Mouse (Mus musculus) cerebellum, adult 2 months (tissue): ENCODE data around the gene Kin. TPM values are rescaled to one million over a fixed set of nuclear protein-coding genes. Genes with fewer than 3 reads are reported as not detected.

Source experiments
- DNase-seq, 2 experiments: peaks; one replicate each; pipeline ENCODE4 v3.0.0; 2021
- H3K27ac ChIP-seq: fragments of 200-500 bp; 2 replicates; pipeline ENCODE4 v1.5.1; 2012; ENCODE audit warnings: low read length, control low read depth, inconsistent platforms; ENCODE audit not compliant: insufficient read depth
- H3K27me3 ChIP-seq: fragments of 200-500 bp; 2 replicates; pipeline ENCODE4 v1.6.1; 2012; ENCODE audit warnings: inconsistent platforms, mild to moderate bottlenecking, low read length, moderate library complexity; ENCODE audit not compliant: control insufficient read depth, insufficient read depth
- H3K4me1 ChIP-seq: fragments of 200-500 bp; 2 replicates; pipeline ENCODE4 v1.6.1; 2011; ENCODE audit warnings: low read length; ENCODE audit not compliant: control insufficient read depth, insufficient read depth
- H3K4me3 ChIP-seq: fragments of 200-500 bp; replicated peaks from 2 replicates; pipeline ENCODE3; 2011; ENCODE audit warnings: mild to moderate bottlenecking, low read depth, low read length, control low read depth; ENCODE audit not compliant: insufficient read depth
- CTCF ChIP-seq: fragments of 200-500 bp; IDR thresholded peaks from 2 replicates; pipeline ENCODE4 v1.5.1; 2011; ENCODE audit warnings: low read depth, mild to moderate bottlenecking, control low read depth, low read length, moderate library complexity, borderline replicate concordance; ENCODE audit not compliant: insufficient read depth
- POLR2A ChIP-seq: fragments of 200-500 bp; IDR thresholded peaks from 2 replicates; pipeline ENCODE4 v1.6.1; 2011; ENCODE audit warnings: low read length, control low read depth, borderline replicate concordance; ENCODE audit not compliant: insufficient read depth
- WGBS: fragments of 180-500 bp; shearing (Covaris S2); methylation state at CpG from one replicate; pipeline ENCODE4 v1.1.7; 2018; 5-methylcytosine and 5-hydroxymethylcytosine counted together
- polyA plus RNA-seq: library from polyadenylated mRNA; depleted of rRNA; stranded (reverse); fragments of >200 nt; gene quantifications from 2 replicates; pipeline ENCODE4 v1.2.3, GENCODE M21; 2012

Gene Kin
- polyA plus RNA-seq, 1 experiment, result 14.8 TPM

- H3K27me3 ChIP-seq, result no peaks in the 10 kb centered on the region
- no peak for TF ChIP-seq CTCF
- TF ChIP-seq POLR2A, result no peak
- DNase-seq, result no peak
- no peak overlapping the region for H3K27ac ChIP-seq
- no peak overlapping the region for H3K4me3 ChIP-seq
- H3K4me1 ChIP-seq, result no peaks in the 10 kb centered on the region
- WGBS, result 87% methylated on average over 5 of the region's 5 CpGs
These were observed 21.6 kb upstream of the Kin start for GRCm38 (mm10) chr2:10058836-10059235.

GRCm38 (mm10) chr2:10071751-10072150 is 8.6 kb upstream of the Kin start:
- H3K4me1 ChIP-seq, result peaks cover 18% of the 10 kb centered on the region
- H3K27me3 ChIP-seq, result no peaks in the 10 kb centered on the region
- no peak overlapping the region for H3K27ac ChIP-seq
- no peak overlapping the region for H3K4me3 ChIP-seq
- TF ChIP-seq POLR2A (no peak), CTCF (no peak)
- DNase-seq, result no peak
- WGBS, result 79% methylated on average over 7 of the region's 7 CpGs

GRCm38 (mm10) chr2:10074470-10074869 is 5.9 kb upstream of the Kin start:
- Histone ChIP-seq H3K27me3 (no peaks in the 10 kb centered on the region), H3K27ac (no peak overlapping the region), H3K4me3 (no peak overlapping the region), H3K4me1 (peaks cover 25% of the 10 kb centered on the region)
- DNase-seq, result no peak
- TF ChIP-seq POLR2A, result no peak
- no peak for TF ChIP-seq CTCF
- WGBS, result 72% methylated on average over 7 of the region's 7 CpGs

- H3K27ac ChIP-seq, result no peak overlapping the region
- WGBS, result 63% methylated on average over 8 of the region's 8 CpGs
- TF ChIP-seq CTCF (no peak), POLR2A (no peak)
These were observed 3.7 kb upstream of the Kin start for GRCm38 (mm10) chr2:10076675-10077074.

GRCm38 (mm10) chr2:10079745-10080309 is 566 bp upstream of the Kin start:
- TF ChIP-seq CTCF (no peak), POLR2A (no peak)
- DNase-seq, result no peak
- Histone ChIP-seq H3K27ac (peak overlapping the region; percentile 95), H3K27me3 (no peaks in the 10 kb centered on the region), H3K4me1 (peaks cover 21% of the 10 kb centered on the region), H3K4me3 (peak overlapping the region; percentile 68)
- WGBS, result under 1% methylated on average over 28 of the region's 28 CpGs

More at GRCm38 (mm10) chr2:10076675-10077074, 3.7 kb upstream of the Kin start:
- Histone ChIP-seq H3K4me1 (peaks cover 29% of the 10 kb centered on the region), H3K27me3 (no peaks in the 10 kb centered on the region), H3K4me3 (no peak overlapping the region)
- no peak for DNase-seq

- H3K27me3 ChIP-seq, result no peaks in the 10 kb centered on the region
- DNase-seq, result no peak
These were observed 1.2 kb downstream of the Kin start for GRCm38 (mm10) chr2:10081453-10082080.

GRCm38 (mm10) chr2:10082737-10083136 is 2.3 kb downstream of the Kin start:
- 77% methylated on average over 1 of the region's 1 CpGs for WGBS
- no peak for TF ChIP-seq CTCF
- no peak for TF ChIP-seq POLR2A
- Histone ChIP-seq H3K4me3 (no peak overlapping the region), H3K4me1 (peaks cover 12% of the 10 kb centered on the region; the same call in 1 of the 2 replicates), H3K27me3 (no peaks in the 10 kb centered on the region), H3K27ac (no peak overlapping the region)
- DNase-seq, result no peak

More at GRCm38 (mm10) chr2:10081453-10082080, 1.2 kb downstream of the Kin start:
- TF ChIP-seq POLR2A, result no peak
- TF ChIP-seq CTCF, result no peak
- no peak overlapping the region for H3K4me3 ChIP-seq
- 80% methylated on average over 5 of the region's 5 CpGs for WGBS
- H3K4me1 ChIP-seq, result peaks cover 14% of the 10 kb centered on the region; the same call in 1 of the 2 replicates
- H3K27ac ChIP-seq, result no peak overlapping the region

GRCm38 (mm10) chr2:10087256-10087850 is 7.0 kb downstream of the Kin start:
- TF ChIP-seq CTCF, result no peak
- no peak for TF ChIP-seq POLR2A
- 57% methylated on average over 8 of the region's 8 CpGs for WGBS
- H3K4me3 ChIP-seq, result no peak overlapping the region
- H3K4me1 ChIP-seq, result no peaks in the 10 kb centered on the region
- no peak for DNase-seq
- H3K27me3 ChIP-seq, result no peaks in the 10 kb centered on the region
- H3K27ac ChIP-seq, result no peak overlapping the region
